Mouse (Mus musculus): ENCODE results near the gene 4932438H23Rik. TPM values are rescaled to one million over a fixed set of nuclear protein-coding genes. Genes with fewer than 3 reads are reported as not detected.

4932438H23Rik gene
- total and polyA plus RNA-seq, 3 experiments: not detected

- no peaks in the 10 kb centered on the region for H3K79me2 ChIP-seq (ENCODE audit: control insufficient read depth, insufficient read depth, low read length, poor library complexity)
- H3K27me3 ChIP-seq (ENCODE audit: control insufficient read depth in 1 of 2, insufficient read depth in 2 of 2, low read length in 2 of 2): no peaks in the 10 kb centered on the region
- H3K9me3 ChIP-seq (replicated peaks; ENCODE audit: insufficient read depth, low read length): no peaks in the 10 kb centered on the region
- peaks cover 0 to 6% of the 10 kb centered on the region in 2 experiments; a peak in 2 of 4 replicates for H3K36me3 ChIP-seq (ENCODE audit: control insufficient read depth in 1 of 2, insufficient read depth in 2 of 2, low read length in 2 of 2)
- H3K9ac ChIP-seq (ENCODE audit: control insufficient read depth, low read depth, low read length, poor library complexity, severe bottlenecking): no peak overlapping the region
- no peak overlapping the region for H3K4me3 ChIP-seq (ENCODE audit: control insufficient read depth in 1 of 2, insufficient read depth in 1 of 2, low read depth in 2 of 2, low read length in 2 of 2)
- DNase-seq (ENCODE audit: low read depth, low spot score): no peak
- no peak overlapping the region for H3K27ac ChIP-seq (ENCODE audit: control insufficient read depth, low read depth, low read length)
- H3K4me1 ChIP-seq (ENCODE audit: control insufficient read depth in 1 of 2, insufficient read depth in 2 of 2, low read length in 2 of 2): peaks cover 0 to 5% of the 10 kb centered on the region in 2 experiments; a peak in 1 of 4 replicates
- TF ChIP-seq ZNF384 (IDR thresholded peaks at IDR 0.05; ENCODE audit: low read depth, low read length): no peak
- TF ChIP-seq MEF2A (IDR thresholded peaks at IDR 0.05; ENCODE audit: extremely low read depth, insufficient replicate concordance, low read depth, low read length, poor library complexity, severe bottlenecking): no peak
- TF ChIP-seq GATA1 (IDR thresholded peaks at IDR 0.05; ENCODE audit: low read depth, low read length): no peak
- TF ChIP-seq CHD2 (IDR thresholded peaks at IDR 0.05; ENCODE audit: low read length): no peak
- no peak for TF ChIP-seq POLR2AphosphoS5 (IDR thresholded peaks at IDR 0.05; ENCODE audit: borderline replicate concordance, low read depth, low read length)
- no peak for TF ChIP-seq CHD1 (IDR thresholded peaks at IDR 0.05; ENCODE audit: low read depth, low read length)
- no peak for TF ChIP-seq POLR2AphosphoS2 (IDR thresholded peaks at IDR 0.05; ENCODE audit: low read length)
- no peak for TF ChIP-seq MAZ (IDR thresholded peaks at IDR 0.05; ENCODE audit: low read depth, low read length)
- TF ChIP-seq UBTF (IDR thresholded peaks at IDR 0.05; ENCODE audit: borderline replicate concordance, insufficient read depth, low read depth, low read length): no peak
- no peak for TF ChIP-seq SMC3 (IDR thresholded peaks at IDR 0.05; ENCODE audit: low read depth, low read length)
- TF ChIP-seq CTCF (IDR thresholded peaks at IDR 0.05 in 2 of 3, conservative IDR thresholded peaks at IDR 0.05 in 1 of 3; ENCODE audit: control insufficient read depth in 1 of 3, insufficient read depth in 1 of 3, low read depth in 2 of 3, low read length in 3 of 3, poor library complexity in 1 of 3, severe bottlenecking in 1 of 3): no peak
- no peak for TF ChIP-seq KAT2A (conservative IDR thresholded peaks at IDR 0.05; ENCODE audit: low read depth, low read length)
- no peak for TF ChIP-seq USF2 (IDR thresholded peaks at IDR 0.05; ENCODE audit: borderline replicate concordance in 1 of 2, insufficient read depth in 1 of 2, low read depth in 1 of 2, low read length in 2 of 2)
- TF ChIP-seq USF1 (IDR thresholded peaks at IDR 0.05; ENCODE audit: low read depth, low read length): no peak
- no peak for TF ChIP-seq ZKSCAN1 (IDR thresholded peaks at IDR 0.05; ENCODE audit: low read depth, low read length)
Measured at GRCm38 (mm10) chr16:91105481-91106051, 10.6 kb upstream of the 4932438H23Rik start.

GRCm38 (mm10) chr16:91104821-91105480 lies 10.0 kb upstream of the 4932438H23Rik start:
- DNase-seq (ENCODE audit: low read depth, low spot score): no peak
- Histone ChIP-seq H3K27ac (ENCODE audit: control insufficient read depth, low read depth, low read length) (no peak overlapping the region), H3K36me3 (ENCODE audit: control insufficient read depth in 1 of 2, insufficient read depth in 2 of 2, low read length in 2 of 2) (peaks cover 0 to 7% of the 10 kb centered on the region in 2 experiments; a peak in 2 of 4 replicates), H3K4me3 (ENCODE audit: control insufficient read depth in 1 of 2, insufficient read depth in 1 of 2, low read depth in 2 of 2, low read length in 2 of 2) (no peak overlapping the region), H3K4me1 (ENCODE audit: control insufficient read depth in 1 of 2, insufficient read depth in 2 of 2, low read length in 2 of 2) (peaks cover 0 to 5% of the 10 kb centered on the region in 2 experiments; a peak in 1 of 4 replicates), H3K9ac (ENCODE audit: control insufficient read depth, low read depth, low read length, poor library complexity, severe bottlenecking) (no peak overlapping the region), H3K79me2 (ENCODE audit: control insufficient read depth, insufficient read depth, low read length, poor library complexity) (no peaks in the 10 kb centered on the region), H3K9me3 (replicated peaks; ENCODE audit: insufficient read depth, low read length) (no peaks in the 10 kb centered on the region), H3K27me3 (ENCODE audit: control insufficient read depth in 1 of 2, insufficient read depth in 2 of 2, low read length in 2 of 2) (no peaks in the 10 kb centered on the region)
- TF ChIP-seq NRF1 (IDR thresholded peaks at IDR 0.05; ENCODE audit: insufficient read depth, low read depth, low read length, poor library complexity, severe bottlenecking): no peak
- TF ChIP-seq CHD1 (IDR thresholded peaks at IDR 0.05; ENCODE audit: low read depth, low read length): no peak
- TF ChIP-seq UBTF (IDR thresholded peaks at IDR 0.05; ENCODE audit: borderline replicate concordance, insufficient read depth, low read depth, low read length): no peak
- TF ChIP-seq MYC (IDR thresholded peaks at IDR 0.05; ENCODE audit: low read depth, low read length): no peak
- no peak for TF ChIP-seq RCOR1 (IDR thresholded peaks at IDR 0.05; ENCODE audit: low read depth, low read length)
- TF ChIP-seq SMC3 (IDR thresholded peaks at IDR 0.05; ENCODE audit: low read depth, low read length): no peak
- TF ChIP-seq MAFK (IDR thresholded peaks at IDR 0.05; ENCODE audit: borderline replicate concordance, low read depth, low read length): no peak
- no peak for TF ChIP-seq SIN3A (IDR thresholded peaks at IDR 0.05; ENCODE audit: low read length)
- no peak for TF ChIP-seq BHLHE40 (IDR thresholded peaks at IDR 0.05; ENCODE audit: borderline replicate concordance, low read depth, low read length)
- TF ChIP-seq USF1 (IDR thresholded peaks at IDR 0.05; ENCODE audit: low read depth, low read length): no peak
- no peak for TF ChIP-seq ETS1 (IDR thresholded peaks at IDR 0.05; ENCODE audit: low read depth, low read length)
- TF ChIP-seq GABPA (IDR thresholded peaks at IDR 0.05; ENCODE audit: low read depth, low read length): no peak
- TF ChIP-seq MEF2A (IDR thresholded peaks at IDR 0.05; ENCODE audit: extremely low read depth, insufficient replicate concordance, low read depth, low read length, poor library complexity, severe bottlenecking): no peak
- no peak for TF ChIP-seq GATA1 (IDR thresholded peaks at IDR 0.05; ENCODE audit: low read depth, low read length)
- TF ChIP-seq POLR2A (IDR thresholded peaks at IDR 0.05; ENCODE audit: control insufficient read depth in 1 of 2, insufficient read depth in 1 of 2, low read depth in 1 of 2, low read length in 2 of 2, poor library complexity in 1 of 2): no peak
- no peak for TF ChIP-seq ZKSCAN1 (IDR thresholded peaks at IDR 0.05; ENCODE audit: low read depth, low read length)
- TF ChIP-seq JUND (IDR thresholded peaks at IDR 0.05; ENCODE audit: low read depth, low read length): no peak
- TF ChIP-seq TCF12 (IDR thresholded peaks at IDR 0.05; ENCODE audit: low read depth, low read length): no peak

All from MEL (cell line).